Mouse (Mus musculus): ENCODE results near the gene Usf1.
A peak's percentile ranks its signal among the peaks of the same experiment; 100 is the strongest.

Usf1 gene

DNA sequence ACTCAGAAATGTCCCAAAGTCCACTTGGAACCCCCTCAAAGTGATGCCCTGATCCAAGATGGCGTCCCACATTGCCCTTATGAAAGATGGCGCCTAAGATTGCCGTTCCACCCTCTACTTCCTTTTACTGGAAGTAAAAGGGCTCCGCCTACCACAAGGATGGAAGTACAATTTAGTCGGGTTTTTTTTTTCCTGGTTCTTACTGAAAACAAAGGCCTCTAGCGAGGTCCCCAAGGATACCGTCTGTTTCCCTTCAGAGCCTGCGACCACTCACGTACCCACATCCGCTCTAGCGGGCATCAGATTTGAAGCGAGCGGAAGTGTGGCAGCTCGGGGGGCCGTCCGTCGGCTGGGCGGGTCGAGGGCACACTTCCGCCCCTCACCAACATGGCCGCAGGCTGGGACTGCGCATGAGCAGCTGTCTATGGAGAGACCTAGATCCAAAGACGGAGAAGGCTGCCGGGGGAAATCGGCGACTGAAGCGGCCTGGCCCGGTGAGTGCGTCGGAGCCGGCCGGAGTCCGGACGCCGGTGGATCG is at the start of gene Usf1:
Gene Usf1 (plus strand): TSS at position 367 of the 538 bp plus-strand sequence.
- peak; percentile 95 for DNase-seq

DNA sequence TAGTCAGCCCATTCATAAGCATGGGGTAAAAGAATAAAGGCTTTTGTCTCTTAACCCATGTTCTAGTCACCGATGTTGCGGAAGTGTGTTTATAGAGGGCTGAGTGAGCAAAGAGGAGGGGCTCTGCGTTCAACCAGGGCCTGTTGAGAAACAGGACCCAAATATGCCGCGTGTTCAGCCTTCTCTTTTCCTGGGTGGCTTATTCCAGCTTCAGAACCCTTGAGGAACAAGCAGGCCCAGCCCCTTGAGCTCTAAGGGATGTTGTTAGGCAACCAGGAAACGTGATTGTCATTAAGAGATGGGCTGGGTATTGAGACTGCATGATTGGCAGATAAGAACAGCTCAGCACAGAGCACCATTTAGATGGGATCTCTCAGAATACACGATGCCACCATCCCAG is 45.2 kb upstream of the Usf1 start:
- DNase-seq: peak in 1 of 2 experiments; percentile 59

DNA sequence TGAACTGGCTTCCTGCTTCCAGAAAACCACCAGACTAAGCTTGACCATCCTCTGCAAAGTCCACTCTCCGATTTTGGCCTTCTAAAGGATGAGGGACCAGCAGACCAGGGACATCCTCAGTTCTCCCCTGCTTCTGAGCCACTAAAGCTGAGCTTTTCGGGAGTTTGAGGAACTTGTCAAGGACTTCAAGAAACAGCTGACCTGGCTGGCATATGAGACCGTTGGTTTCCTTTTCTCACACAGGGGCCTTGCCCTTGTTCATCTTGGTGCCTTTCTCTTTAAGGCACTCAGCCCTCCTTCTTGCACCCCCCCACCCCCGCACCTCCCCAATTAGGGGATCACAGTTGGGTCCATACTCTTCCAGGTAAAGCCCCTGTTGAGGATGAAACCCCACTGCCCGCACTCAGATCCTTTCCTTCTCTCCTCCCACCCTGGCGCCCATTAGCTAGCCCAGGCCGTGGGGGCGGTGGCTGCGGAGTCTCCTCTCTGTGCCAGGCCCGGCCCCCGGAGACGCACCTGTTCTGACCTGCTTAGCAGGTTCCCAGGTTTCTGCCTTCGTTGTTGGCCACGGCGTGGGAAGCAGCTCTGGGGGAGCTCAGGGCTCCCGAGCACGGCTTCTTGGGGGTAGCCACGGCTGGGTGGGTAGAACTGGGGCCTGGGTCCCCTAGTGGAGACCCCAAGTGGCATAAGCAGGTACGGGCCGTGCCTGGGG is 41.1 kb upstream of the Usf1 start, which contains the start of gene Nectin4:
Gene Nectin4 (plus strand): TSS at position 255 of the 712 bp plus-strand sequence.
- peak; percentile 80 to 88 for DNase-seq

DNA sequence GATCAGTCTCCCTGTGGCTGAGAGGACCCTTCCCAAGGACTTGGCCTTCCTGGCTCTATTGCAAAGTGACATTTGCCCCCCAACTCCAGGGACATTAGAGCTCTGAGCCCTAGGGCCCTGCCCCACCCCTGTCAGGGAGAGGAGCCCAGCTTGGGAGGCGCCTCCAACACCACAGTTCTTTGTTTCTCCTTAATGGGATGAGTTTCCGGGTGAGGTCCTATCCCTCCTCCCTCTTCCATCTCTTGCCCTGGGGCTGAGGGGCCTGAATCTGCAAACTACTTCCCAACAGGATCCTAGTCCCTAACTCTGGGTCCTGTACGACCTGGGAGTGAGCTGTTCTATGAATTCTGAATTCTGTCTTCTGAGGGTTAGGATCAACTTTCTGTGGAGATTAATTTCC is 38.2 kb upstream of the Usf1 start:
- no peak for DNase-seq

DNA sequence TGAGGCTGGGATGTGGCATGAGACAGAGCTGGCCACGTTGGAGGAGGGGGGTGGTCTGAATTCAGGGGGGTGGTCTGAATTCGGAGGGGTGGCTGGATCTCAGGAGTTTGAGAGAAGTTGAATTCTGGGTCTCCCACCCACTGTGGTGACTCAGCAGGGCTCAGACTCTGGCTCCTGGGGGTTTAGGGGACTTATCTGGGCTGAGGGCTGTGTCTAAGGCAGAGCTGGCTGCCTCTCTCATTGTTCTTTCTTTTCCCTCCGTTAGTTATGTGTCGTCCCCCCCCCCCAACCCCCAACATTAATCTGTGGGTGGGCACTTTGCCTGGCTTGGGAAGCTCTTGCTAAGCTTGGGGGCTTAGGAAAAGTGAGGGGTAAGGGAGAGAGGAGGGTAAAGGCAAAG is 37.2 kb upstream of the Usf1 start:
- no peak for DNase-seq

DNA sequence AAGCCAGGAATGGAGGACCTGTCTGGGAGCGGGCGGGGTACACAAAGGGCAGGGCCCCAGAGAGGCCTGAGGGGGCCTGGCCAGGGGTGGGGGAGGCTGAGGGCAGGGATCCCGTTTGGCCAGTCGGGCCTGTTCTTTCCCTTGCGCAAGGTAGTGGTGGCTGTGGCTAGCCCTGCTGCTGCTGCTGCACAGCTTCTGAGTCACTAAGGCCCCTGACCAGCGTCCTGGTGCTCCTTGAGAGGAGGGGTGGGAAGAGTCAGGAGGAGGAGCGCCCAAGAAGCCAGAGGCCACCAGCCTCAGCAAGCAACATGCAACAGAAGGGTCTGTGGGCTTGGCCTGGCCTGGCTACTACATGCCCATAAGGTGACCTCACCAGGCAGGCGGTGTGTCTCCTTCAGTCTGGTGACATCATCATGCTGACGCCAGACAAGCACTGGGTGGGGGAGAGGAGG is 35.4 kb upstream of the Usf1 start:
- DNase-seq: peak; percentile 89 to 93

DNA sequence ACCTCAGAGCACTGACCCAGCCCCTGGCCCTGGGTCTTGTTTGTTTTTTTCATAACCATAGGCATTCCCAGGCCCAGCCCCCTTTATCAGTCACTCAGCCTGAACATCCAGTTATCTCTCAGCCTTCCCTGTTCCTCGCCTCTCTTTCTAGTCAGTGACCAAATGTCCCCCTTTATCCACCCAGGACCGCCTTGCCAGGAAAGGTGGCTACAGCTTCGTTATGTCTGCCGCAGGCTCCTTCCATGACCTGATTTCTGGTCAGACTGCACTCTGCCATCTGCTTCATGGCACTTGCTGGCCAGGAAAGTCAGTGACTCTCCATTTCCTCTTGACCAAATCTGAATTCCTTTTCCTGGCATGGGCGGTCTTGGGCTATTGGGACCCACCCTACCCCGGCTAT is 32.8 kb upstream of the Usf1 start:
- no peak for DNase-seq

DNA sequence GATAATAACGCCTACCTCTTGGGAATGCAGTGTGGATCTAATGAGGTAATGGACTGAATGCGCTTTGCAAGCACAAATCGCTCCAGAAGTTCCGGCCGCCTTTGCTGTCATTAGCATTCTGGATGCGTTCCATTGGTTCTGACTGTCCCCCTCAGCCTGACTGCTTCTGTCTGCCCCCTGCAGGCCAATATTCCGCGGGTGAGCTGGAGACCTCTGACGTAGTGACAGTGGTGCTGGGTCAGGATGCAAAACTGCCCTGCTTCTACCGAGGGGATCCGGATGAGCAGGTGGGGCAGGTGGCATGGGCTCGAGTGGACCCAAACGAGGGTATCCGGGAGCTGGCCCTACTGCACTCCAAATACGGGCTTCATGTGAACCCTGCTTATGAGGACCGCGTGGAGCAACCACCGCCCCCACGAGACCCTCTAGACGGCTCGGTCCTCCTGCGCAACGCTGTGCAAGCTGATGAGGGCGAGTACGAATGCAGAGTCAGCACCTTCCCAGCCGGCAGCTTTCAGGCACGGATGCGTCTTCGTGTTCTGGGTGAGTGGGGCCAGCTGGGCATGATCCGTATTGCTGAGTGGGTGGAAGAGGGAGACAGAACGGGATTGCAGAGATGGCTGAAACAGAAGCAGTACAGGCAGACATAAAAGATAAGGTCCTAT is 31.0 kb upstream of the Usf1 start:
- peak; percentile 77 to 85 for DNase-seq

DNA sequence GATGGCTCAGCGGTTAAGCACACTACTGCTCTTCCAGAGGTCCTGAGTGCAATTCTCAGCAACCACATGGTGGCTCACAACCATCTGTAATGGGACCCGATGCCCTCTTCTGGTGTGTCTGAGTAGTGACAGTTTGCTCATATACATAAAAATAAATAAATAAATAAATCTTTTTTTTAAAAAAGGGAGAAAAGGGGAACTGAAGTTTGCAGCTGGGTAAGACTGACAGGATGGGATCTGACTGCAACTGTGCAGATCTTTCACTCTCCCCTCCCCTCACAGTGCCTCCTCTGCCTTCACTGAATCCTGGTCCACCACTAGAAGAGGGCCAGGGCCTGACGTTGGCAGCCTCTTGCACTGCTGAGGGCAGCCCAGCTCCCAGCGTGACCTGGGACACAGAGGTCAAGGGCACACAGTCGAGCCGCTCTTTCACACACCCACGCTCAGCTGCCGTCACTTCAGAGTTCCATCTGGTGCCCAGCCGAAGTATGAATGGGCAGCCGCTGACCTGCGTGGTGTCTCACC is 29.0 kb upstream of the Usf1 start:
- no peak for DNase-seq

DNA sequence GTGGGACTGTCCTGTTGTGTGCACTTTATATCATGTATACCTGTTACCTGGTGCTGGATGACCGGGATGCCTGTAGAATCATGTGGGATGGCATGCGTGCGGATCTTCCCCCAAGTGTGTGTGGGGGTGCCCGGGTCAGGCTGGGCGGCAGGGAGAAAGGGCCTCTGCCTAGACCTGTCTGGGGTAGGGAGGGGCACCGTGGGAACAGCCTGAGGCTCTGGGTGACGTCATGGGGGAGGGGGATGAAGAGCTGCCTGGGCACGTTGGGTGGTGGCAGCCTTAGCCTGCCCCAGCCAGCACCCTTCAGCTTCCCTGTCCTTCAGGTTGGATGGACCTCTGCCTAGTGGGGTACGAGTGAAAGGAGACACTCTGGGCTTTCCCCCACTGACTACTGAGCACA is 26.8 kb upstream of the Usf1 start:
- no peak for DNase-seq

DNA sequence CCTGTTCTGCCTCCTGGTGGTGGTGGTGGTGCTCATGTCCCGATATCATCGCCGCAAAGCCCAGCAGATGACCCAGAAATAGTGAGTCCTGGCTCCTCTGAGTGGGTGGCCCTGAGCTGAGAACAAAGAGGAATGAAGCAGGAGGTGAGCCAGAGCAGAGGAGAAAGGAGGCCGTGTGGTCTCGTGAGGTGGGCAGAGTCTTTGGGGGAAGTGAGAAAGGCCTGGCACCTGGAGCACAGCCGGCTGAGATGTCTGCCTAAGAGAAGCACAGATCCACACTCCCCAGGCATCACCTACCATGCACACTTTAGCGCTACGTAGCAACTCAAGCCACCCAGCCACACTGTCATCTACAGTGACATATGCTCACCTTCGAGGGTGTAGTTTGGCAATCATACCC is 25.9 kb upstream of the Usf1 start:
- no peak for DNase-seq

DNA sequence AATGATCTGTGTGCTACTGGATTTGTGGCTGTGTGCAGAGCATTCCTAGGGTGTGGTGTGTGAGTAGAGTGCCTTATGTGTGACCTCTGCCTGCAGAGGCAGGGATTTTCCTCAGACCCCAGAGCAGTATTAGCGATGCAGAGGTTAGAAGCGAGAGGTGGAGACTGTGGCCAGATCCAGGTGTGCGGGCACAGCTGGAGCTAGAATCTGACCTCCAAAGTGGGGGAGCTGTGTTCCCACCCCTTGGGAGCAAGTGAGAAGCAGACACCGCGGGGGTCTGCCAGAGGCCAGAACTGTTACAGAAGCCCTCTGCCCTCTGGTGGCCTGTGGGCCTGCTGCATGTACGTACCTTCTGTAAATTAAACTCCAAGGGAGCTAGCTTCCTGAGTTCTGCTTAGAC is 24.0 kb upstream of the Usf1 start:
- DNase-seq: no peak

DNA sequence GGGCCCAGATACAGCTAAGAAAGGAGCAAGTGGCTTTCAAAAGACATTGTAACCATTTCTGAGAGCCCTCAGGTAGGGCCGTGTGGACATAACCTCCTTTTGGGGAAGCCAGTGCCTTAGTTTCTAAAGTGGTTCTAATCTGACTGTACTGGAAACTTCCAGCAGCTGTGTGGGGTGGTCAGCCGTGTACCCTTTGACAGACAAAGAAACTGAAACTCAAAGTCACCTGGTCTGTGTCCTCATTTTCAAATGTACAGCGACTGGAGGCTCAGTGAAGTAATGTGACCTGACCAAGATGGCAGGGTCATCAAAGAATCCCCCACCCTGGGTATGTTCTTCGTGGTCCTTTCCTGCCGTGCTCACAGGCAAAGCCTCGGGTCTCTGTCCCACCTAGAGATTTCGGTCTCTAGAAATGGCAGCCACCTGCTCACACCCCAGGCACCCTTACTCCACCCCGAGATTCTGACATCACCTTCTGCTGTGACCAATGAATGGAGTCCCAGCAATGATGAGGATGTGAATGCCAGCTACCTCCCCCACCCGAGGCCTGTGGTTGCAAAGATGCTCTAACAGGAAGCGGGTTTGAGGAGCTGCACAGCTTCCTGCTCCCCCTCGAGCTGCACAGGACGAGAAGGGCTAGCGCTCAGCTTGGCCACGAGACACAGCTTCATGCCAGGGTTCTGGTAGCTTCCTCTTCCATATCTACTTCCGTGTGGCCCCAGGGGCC is 22.6 kb upstream of the Usf1 start, which contains the start of gene Arhgap30:
Gene Arhgap30 (plus strand): TSS at position 579 of the 727 bp plus-strand sequence.
- peak; percentile 78 to 85 for DNase-seq

DNA sequence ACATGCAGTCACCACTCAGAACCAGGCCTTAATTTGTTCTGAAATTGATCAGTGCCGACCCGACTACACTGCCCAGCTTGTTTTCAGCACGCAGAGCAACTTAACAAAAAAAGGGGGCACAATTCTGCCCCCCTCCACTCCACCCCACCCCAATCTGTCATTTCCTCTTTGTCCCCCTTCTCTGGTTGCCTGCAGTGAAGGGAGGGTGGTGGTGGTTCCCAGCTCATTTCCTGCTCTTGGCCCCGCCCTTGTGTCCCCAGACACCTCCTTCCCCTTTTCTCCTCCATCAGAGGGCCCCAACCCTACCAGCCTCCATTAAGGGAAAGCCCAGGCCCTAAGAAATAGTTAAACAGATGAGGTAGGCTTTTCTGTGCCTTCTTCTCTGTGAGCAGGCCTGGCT is 21.0 kb upstream of the Usf1 start:
- DNase-seq: peak; percentile 63 to 71

DNA sequence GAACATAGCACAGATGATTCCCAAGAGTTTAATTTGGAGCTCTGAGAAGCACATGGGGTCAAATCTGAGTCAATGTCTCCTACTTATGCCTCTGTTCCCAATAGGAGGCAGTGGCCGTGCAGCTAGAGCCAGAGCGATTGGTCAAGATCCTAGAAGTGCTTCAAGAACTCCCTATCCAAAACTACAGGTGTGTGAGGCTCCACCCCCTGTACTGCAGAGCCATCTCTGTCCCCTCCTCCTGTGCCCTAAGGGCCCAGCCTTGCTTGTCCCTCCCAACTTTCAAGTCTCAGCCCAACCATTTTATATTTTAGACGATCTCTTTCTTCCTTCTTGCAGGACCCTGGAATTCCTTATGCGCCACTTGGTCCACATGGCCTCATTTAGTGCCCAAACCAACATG is 9.3 kb upstream of the Usf1 start:
- DNase-seq: no peak

DNA sequence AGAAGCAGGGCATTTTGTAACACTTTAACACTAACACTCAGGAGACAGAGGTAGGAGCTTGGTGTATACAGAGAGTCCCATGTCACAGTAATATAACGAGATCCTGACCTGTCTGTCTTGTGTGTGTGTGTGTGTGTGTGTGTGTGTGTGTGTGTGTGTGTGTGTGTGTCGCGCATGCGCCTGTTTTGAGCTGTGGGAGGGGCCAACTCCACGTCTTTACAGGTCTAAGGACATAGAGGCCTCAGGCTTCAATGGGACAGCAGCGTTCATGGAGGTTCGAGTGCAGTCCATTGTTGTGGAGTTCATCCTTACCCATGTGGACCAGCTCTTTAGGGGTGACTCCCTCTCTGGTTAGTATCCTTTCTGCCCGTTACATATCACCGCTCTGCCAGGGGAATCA is 8.1 kb upstream of the Usf1 start:
- DNase-seq: no peak

DNA sequence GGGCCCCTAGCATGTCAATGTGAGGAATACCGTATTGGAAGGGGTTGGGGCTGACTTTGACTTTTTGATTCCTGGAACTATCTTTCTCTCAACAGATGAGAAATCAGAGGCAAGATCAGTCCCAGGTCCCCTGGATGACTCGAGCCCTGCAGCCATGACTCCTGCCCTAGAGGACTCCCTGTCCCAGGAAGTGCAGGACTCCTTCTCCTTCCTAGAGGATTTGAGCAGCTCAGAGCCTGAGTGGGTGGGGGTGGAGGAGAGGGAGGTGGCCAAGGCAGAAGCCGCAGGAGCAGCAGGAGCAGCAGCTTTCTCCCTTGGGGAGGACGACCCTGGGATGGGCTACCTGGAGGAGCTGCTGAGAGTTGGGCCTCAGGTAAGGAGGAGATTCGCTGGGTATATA is 3.9 kb upstream of the Usf1 start:
- no peak for DNase-seq

DNA sequence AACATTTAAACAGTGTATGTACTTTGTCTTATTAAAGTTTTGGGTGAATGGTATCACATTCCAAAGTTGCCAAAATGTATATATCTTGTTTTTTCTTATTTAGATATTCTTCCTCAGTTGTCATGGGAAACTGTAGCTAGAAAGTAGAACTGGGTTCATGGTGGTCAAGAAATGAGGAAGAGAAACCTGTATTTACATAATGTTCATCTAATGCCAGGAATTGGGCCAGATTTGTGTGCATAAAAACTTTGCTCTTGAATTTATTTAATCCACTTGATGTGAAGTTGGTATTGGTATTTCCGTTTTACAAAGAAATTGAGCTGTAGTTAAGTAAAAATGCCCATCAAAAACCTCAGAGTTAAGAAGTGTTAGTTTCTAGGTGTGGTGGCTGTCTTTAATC is 882 bp upstream of the Usf1 start:
- no peak for DNase-seq

DNA sequence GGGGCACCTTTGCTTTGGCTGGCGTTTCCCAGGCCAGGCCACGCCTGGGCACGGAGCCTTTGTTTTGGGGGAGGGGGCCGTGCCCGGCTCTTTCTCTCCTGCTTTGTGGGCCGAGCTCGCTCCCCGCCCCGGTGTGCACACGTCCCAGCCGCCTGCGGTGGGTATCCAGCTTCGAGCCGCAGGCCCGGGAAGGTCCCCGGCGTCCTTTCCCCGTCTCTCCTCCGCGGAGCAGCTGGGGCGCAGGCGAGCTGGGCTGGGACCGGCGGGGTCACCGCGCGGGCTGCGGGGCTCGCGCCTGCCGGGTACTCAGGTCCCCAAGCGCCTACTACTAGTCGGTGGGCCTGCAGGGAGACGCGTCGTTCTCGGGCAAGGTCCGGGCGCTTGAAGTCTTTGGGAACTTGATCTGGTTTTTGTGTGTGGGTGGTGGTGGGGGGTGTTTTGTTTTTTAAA is 404 bp downstream of the Usf1 start:
- no peak for DNase-seq

DNA sequence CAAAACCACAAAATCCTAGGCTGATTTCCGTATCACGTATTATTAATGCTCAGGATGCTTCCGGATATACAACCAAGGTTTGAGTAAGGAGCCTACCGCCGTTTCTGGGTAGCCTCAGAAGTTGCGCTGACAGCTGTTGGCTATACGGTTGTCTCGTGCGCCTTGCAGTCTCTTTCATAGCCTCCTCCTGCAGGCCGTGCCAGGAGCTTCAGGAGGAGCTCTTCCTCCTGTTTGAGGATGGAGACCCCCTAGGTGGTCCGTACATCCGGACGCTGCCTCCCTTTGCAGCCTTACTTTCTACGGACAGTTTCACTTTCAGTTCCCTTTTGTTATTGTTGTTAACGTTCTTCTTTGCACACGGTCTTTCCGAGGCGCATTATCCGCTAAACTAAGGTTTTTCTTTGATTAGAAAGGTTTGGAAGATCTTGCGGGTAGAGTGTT is 908 bp downstream of the Usf1 start:
- peak; percentile 29 to 34 for DNase-seq

DNA sequence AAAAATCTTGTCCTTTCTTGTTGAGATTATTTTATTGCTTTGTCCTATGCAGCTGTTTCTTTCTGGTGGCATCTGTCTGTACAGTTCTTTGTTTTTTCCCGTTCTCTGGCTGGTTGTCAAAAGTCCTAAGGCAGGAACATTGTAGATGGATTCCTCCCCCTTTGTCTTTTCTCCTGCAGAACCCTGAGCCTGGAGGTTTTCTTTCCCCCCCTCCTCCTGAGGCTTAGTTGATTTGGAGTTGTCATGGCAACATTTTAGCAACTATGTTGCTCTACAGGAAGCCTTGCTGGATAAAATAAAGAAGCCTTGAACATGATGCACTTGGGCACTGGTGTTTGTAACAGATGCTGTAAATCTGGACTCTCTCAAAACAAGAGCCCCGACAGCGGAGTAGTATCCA is 1.3 kb downstream of the Usf1 start:
- no peak for DNase-seq

DNA sequence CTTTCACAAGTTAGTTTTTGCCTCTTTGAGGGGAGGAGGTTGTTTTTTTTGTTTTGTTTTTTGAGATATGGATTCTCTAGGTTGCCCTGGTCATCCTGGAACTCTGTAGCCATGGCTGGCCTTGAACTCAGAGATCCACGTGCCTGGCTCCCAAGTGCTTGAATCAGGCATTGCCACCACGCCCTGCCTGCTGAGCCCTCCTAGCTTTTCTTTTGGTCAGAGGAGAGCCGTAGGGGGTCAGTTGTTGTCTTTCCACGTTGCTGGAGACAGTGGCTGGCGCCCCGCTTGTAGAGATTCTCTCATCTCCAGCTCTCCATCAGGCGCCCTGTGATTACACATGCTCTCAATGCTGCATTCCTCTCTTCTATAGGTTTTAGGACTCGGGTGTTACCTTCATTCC is 2.5 kb downstream of the Usf1 start:
- DNase-seq: no peak

DNA sequence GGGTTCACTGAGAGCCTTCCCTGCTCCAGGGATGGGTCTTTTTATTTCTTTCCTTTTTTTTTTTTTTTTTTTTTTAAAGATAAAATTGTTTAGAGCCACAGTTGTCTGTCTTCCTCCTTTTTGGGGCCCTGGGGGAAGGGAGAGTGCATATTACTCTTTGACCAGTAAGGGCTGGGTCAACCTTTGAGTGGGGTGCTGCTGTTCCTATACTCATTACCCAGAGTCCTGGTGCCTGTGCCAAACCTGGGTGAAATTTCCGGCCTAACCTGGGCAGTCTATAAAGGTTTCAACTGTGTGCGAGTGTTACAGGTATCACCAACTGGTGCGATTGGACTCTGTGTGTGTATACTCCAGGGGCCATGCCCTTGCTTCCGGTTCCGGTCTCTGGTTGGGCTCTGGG is 7.5 kb downstream of the Usf1 start, which contains the start of gene Tstd1:
Gene Tstd1 (plus strand): TSS at position 213 of the 400 bp plus-strand sequence.
- DNase-seq: no peak

Data from lung, adult 18-20 months (tissue).